Mouse (Mus musculus) brown adipose tissue, adult 24 weeks (tissue): ENCODE measurements around the gene Eif2b2. TPM values are rescaled to one million over a fixed set of nuclear protein-coding genes. Genes with fewer than 3 reads are reported as not detected.

Experiments used
- H3K27ac ChIP-seq: fragments of 200-500 bp; replicated peaks from 2 replicates; pipeline ENCODE4 v1.5.1; 2012; ENCODE audit warnings: low read depth, mild to moderate bottlenecking, low read length
- H3K4me1 ChIP-seq: fragments of 200-500 bp; 2 replicates; pipeline ENCODE4 v1.6.1; 2012; ENCODE audit warnings: low read length, mixed read lengths; ENCODE audit not compliant: control insufficient read depth, insufficient read depth, insufficient read length
- H3K4me3 ChIP-seq: fragments of 200-500 bp; 2 replicates; pipeline ENCODE4 v1.5.1; 2012; ENCODE audit warnings: low read depth, mild to moderate bottlenecking, low read length, moderate library complexity; ENCODE audit not compliant: insufficient read depth
- polyA plus RNA-seq: library from polyadenylated mRNA; stranded (reverse); fragments of >200 nt; gene quantifications from 2 replicates; pipeline ENCODE4 v1.2.4, GENCODE M21; 2012; ENCODE audit not compliant: missing spikeins, insufficient read depth, insufficient read length

Gene Eif2b2
- polyA plus RNA-seq, 1 experiment: 14.8 TPM

DNA sequence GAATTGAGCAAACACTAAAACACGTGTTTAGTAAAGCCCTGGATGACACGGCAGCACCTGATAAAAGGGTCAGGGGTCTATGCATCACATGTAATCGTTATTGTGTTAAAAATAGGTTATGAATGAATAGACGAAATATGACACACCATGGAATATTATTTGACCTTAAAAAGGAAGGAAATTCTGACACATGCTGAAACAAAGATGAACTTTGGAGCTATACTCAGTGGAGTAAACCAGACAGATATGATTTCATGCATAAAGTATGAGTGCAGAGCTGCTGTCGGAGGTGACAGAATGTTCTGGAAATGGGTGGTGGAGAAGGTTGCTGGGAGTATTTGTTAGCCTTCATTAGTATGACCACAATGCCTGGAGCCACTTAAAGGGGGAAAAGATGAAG, 15.6 kb upstream of the Eif2b2 start:
- H3K4me3 ChIP-seq: no peak overlapping the region
- peaks cover 7% of the 10 kb centered on the region; the same call in 1 of the 2 replicates for H3K4me1 ChIP-seq
- no peak overlapping the region for H3K27ac ChIP-seq

DNA sequence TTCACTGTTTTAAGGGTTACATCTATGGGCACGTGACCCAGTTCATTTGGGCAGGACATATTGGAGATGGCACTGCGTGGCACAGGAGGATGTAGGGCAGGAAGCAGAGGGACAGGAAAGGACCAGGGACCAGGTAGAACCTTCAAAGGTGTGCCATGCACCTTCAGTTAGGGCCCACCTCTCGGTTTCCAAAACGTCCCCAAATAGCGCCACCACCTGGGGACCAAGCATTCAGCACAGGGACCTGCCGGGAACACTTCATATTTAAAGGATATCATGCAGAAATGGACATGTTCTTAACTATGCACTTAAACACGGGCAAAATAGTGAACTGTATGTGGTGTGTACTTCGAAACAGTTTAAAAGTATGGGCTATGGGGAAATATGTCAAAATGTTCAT, 15.2 kb upstream of the Eif2b2 start:
- Histone ChIP-seq H3K4me1 (peaks cover 7% of the 10 kb centered on the region; the same call in 1 of the 2 replicates), H3K4me3 (no peak overlapping the region), H3K27ac (no peak overlapping the region)

DNA sequence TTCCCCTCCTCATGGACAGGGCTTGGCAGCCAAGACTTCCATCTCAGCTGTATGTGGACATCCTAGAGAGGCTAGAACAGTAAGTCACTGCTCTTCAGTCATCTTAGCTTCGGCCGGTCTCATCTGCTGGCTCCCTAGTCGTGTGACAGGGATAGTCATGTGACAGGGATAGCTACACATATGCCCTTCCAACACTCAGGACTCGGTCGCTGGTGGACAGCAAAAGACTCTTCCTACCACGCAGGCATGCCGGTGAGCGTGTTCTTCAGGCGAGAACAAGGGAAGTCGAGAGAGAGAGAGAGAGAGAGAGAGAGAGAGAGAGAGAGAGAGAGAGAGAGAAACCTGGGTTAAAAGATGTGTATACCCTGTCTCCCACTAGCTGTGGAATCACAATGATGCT, 13.9 kb upstream of the Eif2b2 start:
- Histone ChIP-seq H3K4me1 (peaks cover 7% of the 10 kb centered on the region; the same call in 1 of the 2 replicates), H3K27ac (no peak overlapping the region), H3K4me3 (no peak overlapping the region)

- Histone ChIP-seq H3K4me3 (no peak overlapping the region), H3K4me1 (no peaks in the 10 kb centered on the region), H3K27ac (no peak overlapping the region)
Observed at GRCm38 (mm10) chr12:85208687-85209199, 10.5 kb upstream of the Eif2b2 start.

DNA sequence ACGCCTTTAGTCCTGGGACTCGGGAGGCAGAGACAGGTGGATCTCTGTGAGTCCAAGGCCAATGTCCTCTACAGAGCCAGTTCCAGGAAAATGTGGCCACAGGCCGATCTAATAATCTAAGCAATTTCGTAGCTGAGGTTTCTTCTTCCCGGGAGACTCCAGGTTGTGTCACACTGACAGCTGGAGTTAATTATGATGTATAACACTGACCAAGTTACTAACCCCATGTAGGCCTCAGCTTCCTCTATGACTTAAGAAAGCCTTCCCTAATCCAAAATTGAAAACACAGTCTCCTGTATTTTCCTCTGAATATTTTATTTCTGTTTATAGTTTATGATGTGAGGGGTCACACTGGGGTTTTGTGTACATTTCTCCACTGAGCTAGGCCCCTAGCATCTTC, 4.2 kb upstream of the Eif2b2 start:
- Histone ChIP-seq H3K4me3 (no peak overlapping the region), H3K4me1 (0 out of 2 replicates have a peak, but pooled peaks cover 2% of the 10 kb centered on the region), H3K27ac (no peak overlapping the region)

DNA sequence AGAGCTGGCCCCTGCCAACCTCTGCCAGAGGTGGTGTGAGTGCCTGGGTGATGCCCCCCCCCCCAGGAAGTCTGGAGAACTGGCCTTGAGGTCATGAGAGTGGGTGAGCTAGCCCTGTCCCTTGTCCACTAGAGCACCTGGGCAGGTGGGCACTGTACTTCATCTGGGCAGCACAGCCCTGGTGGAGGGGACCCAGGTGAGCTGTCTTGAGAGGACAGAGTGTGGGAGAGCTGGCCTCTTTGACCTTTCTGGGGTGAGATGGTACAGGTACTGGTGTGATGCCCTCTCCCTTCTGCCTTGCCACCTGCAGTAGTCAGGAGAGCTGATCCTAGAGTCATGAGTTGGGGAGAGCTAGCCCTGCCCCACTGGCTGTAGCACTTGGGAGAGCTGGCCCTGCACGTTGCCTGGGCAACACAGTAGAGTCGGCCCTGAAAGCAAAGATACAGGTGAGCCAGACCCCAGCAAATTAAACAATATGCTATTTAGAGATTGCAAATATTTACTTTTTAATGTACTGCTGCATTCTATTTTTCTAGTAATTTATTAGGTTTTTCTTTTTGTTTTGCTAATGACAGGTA, 1.5 kb upstream of the Eif2b2 start:
- Histone ChIP-seq H3K4me3 (no peak overlapping the region), H3K27ac (no peak overlapping the region), H3K4me1 (0 out of 2 replicates have a peak, but pooled peaks cover 4% of the 10 kb centered on the region)

GRCm38 (mm10) chr12:85219905-85220290, 617 bp downstream of the Eif2b2 start:
- H3K27ac ChIP-seq: peak overlapping the region; percentile 63; the same call in 1 of the 2 replicates
- H3K4me3 ChIP-seq: peak overlapping the region; percentile 88
- H3K4me1 ChIP-seq: 0 out of 2 replicates have a peak, but pooled peaks cover 4% of the 10 kb centered on the region

DNA sequence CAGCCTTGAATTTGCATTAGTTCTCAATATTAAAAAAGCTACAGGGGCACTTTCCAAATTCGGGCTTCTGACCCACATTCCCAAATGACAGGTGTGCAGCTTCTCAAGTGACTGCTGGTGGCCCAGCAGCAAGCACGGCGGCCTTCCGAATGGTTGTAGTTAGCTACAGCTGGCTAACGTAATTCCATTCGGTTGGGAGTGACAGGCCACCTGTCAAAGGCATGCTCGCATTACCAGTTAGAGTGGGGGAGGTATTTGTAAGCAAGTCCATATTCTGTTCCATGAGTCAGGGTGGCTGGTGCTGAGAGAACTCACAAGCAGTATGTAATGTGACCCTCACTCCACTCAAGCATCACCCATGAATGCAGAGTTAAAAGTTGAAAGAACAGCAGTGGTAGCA, 7.9 kb downstream of the Eif2b2 start:
- H3K4me3 ChIP-seq: no peak overlapping the region
- H3K27ac ChIP-seq: no peak overlapping the region
- H3K4me1 ChIP-seq: peaks cover 7% of the 10 kb centered on the region; the same call in 1 of the 2 replicates

GRCm38 (mm10) chr12:85227876-85228599, 8.8 kb downstream of the Eif2b2 start:
- Histone ChIP-seq H3K4me3 (no peak overlapping the region), H3K27ac (peak overlapping the region; percentile 27), H3K4me1 (peaks cover 7% of the 10 kb centered on the region; the same call in 1 of the 2 replicates)

DNA sequence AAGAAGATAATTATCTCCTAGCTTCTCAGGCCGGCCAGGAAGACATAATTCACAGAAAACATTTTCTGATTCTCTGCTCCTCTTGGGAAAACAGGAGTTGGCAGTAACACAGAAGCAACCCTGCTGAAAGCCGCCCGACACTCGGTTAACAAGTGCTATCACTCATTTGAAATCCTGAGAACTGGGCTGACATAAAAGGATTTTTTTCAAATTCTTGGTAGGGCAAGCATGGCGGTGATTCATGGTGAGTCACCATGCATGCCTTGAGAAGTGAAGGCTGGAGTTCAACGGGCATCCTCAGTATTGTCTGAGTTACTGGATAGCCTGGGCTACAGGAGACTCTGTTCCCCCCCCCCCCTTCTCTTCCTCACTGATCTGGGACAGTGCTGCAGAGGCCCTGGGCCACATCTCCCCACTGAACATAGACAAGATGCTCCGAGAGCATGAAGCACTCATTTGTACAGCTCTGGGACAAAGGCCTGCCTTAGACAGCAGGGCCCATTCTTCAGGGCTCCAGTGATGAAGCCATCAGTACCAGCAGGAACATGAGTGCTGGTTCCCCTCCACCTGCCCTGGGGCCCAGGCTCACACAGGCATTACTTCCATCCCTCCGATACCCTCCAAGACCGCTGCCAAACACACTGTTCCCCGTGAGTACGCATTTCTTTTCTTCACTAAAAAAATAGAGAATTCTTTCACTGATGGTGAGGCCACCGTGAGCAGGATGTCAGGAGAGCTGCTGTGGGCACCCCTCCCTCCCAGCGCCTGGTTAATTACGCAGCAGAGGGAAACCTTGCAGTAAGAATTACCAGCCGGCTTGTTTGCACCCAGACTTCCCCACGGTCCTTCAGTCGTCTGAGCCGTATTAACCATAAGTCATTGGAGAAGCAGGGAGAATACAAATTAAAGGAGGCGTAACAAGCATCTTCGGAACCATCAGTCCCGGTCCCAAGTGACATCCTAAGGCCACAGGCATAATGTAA, 14.4 kb downstream of the Eif2b2 start:
- H3K27ac ChIP-seq: no peak overlapping the region
- H3K4me3 ChIP-seq: no peak overlapping the region
- no peaks in the 10 kb centered on the region for H3K4me1 ChIP-seq

DNA sequence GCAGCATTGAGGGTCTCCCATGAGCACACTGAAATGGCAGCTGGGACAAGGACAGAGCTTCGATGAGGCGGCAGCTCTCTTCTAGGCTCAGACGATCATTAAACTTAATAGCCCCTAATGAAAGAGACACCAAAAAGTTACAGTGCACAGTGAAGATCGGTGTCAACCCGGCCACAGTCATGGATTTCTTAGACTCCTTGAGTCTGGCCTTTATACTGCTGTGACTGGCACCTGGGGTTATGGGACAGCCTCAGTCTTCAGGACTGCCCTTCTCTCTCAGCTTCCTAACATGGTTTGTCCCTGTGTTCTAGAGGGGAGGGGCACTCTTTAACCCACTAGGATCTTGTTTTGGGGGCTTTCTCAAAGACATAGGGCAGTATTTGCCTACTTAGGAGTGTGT, 18.3 kb downstream of the Eif2b2 start:
- no peak overlapping the region for H3K4me3 ChIP-seq
- H3K4me1 ChIP-seq: no peaks in the 10 kb centered on the region
- no peak overlapping the region for H3K27ac ChIP-seq

GRCm38 (mm10) chr12:85252083-85252482, 32.8 kb downstream of the Eif2b2 start:
- Histone ChIP-seq H3K4me3 (no peak overlapping the region), H3K27ac (no peak overlapping the region), H3K4me1 (peaks cover 2% of the 10 kb centered on the region; the same call in 1 of the 2 replicates)

DNA sequence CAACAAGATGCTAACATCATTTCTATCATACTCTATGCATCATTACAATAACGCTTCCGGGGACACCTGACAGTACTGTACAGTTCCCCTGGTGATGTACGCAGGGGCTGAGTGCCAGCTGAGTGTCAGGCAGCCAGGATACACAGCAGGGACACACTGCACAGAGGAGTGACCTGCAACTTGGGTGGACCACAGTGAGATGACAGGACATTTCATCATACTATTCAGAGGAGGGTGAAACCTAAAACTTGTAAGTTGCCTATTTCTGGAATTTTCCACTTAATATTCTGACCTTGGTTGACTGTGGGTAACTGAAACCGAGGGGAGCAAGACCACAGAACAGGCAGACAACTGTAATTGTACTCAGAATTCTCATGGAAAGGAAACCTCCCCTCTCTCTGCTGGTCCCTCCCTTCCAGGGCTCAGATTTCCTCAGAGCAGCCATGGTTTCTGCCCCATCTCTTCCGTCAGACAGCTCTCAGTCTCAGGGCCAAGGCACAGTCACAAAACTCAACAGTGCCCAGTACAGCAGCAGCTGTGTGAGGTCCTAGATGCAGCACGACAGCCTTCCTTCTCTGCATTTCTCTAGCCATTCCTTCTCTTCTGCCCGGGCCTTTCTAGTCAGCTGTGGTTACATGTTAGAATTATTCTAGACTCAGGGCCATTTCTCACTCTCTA, 36.9 kb downstream of the Eif2b2 start:
- Histone ChIP-seq H3K4me1 (peaks cover 2% of the 10 kb centered on the region; the same call in 1 of the 2 replicates), H3K27ac (no peak overlapping the region), H3K4me3 (no peak overlapping the region)

- H3K4me1 ChIP-seq: peaks cover 2% of the 10 kb centered on the region; the same call in 1 of the 2 replicates
- peak overlapping the region; percentile 37 for H3K27ac ChIP-seq
- no peak overlapping the region for H3K4me3 ChIP-seq
Observed at GRCm38 (mm10) chr12:85257008-85257639, 37.8 kb downstream of the Eif2b2 start.
